Mouse (Mus musculus) heart, adult 18-20 months (tissue): ENCODE results near the gene Aoc2. TPM values are rescaled to one million over a fixed set of nuclear protein-coding genes. Genes with fewer than 3 reads are reported as not detected.
"Not testable (repeated sequence)": the region's sequence is repeated elsewhere in the genome, so short reads cannot be mapped to it uniquely, and the experiment has no call there.

Experiments
- DNase-seq, 2 experiments: peaks; one replicate each; pipeline ENCODE4 v3.0.0; 2021 to 2022; ENCODE audit warnings: mixed read lengths in 1 of 2
- microRNA-seq, 2 experiments: library from miRNA; unstranded; fragments of <30 nt; microRNA quantifications; one replicate each; pipeline ENCODE4 v1.2.0; 2022
- total RNA-seq, 2 experiments: library from RNA; stranded (reverse); gene quantifications; 2 replicates each; pipeline ENCODE4 v1.2.3; 2021

The Aoc2 gene
- total RNA-seq, 2 experiments from 2014 or later = 1.2 to 2.2 TPM

- DNase-seq = no peak
These were observed 31.1 kb downstream of the Aoc2 start for GRCm38 (mm10) chr11:101355916-101356315.

GRCm38 (mm10) chr11:101357505-101358182, 32.8 kb downstream of the Aoc2 start:
- DNase-seq = no peak

- DNase-seq = peak; percentile 28 to 35
These were observed 34.9 kb downstream of the Aoc2 start for GRCm38 (mm10) chr11:101359776-101360175.

GRCm38 (mm10) chr11:101360651-101361113, 35.8 kb downstream of the Aoc2 start:
- peak; percentile 40 to 65 for DNase-seq

- no peak for DNase-seq
These were observed 39.7 kb downstream of the Aoc2 start for GRCm38 (mm10) chr11:101364531-101364931.

- no peak for DNase-seq
These were observed 42.6 kb downstream of the Aoc2 start, which contains the start of gene G6pc for GRCm38 (mm10) chr11:101367326-101367935. Gene G6pc (plus strand): TSS chr11:101367561.

GRCm38 (mm10) chr11:101370141-101370540, 45.3 kb downstream of the Aoc2 start:
- DNase-seq = no peak

- no peak for DNase-seq
These were observed 49.6 kb downstream of the Aoc2 start for GRCm38 (mm10) chr11:101374421-101374938.

- DNase-seq = not testable (repeated sequence)
These were observed 53.3 kb downstream of the Aoc2 start for GRCm38 (mm10) chr11:101378196-101378595.

GRCm38 (mm10) chr11:101378926-101379325, 54.1 kb downstream of the Aoc2 start:
- no peak for DNase-seq

Small RNAs within 50 kb of the gene (microRNA-seq; reads per million reads assigned to microRNA genes)
- gene Gm25593 = 0 reads per million in 2 experiments

Other genes with a start within 250 kb of the Aoc2 start
- under 1 TPM; 0.41 to 0.77 TPM for gene Hsd17b1, start 246.7 kb upstream of the Aoc2 start, total RNA-seq
- 10 to 100 TPM; 17.4 to 18.8 TPM for gene Coasy, start 242.5 kb upstream of the Aoc2 start, total RNA-seq
- gene Mlx, start 237.8 kb upstream of the Aoc2 start, total RNA-seq = 10 to 100 TPM; 17.2 to 17.9 TPM
- gene Psmc3ip, start 229.6 kb upstream of the Aoc2 start, total RNA-seq = 1 to 10 TPM; 2.4 to 2.6 TPM
- gene Retreg3, start 205.2 kb upstream of the Aoc2 start, total RNA-seq = 10 to 100 TPM; 29.7 to 31.6 TPM
- 10 to 100 TPM; 23.9 to 25.6 TPM for gene Tubg1, start 205.1 kb upstream of the Aoc2 start, total RNA-seq
- gene Tubg2, start 169.2 kb upstream of the Aoc2 start, total RNA-seq = 1 to 10 TPM; 2.3 to 3.7 TPM
- 1 to 10 TPM; 1.1 to 1.9 TPM for gene Cntnap1, start 154.5 kb upstream of the Aoc2 start, total RNA-seq
- 10 to 100 TPM; 12.6 to 12.8 TPM for gene Plekhh3, start 153.7 kb upstream of the Aoc2 start, total RNA-seq
- gene Ccr10, start 149.6 kb upstream of the Aoc2 start, total RNA-seq = not detected
- 10 to 100 TPM; 29.8 to 36.4 TPM for gene Ezh1, start 98.6 kb upstream of the Aoc2 start, total RNA-seq
- 100 to 1,000 TPM in 1 of 2 experiments, 10 to 100 TPM in 1; 74.7 to 100 TPM for gene Ramp2, start 79.0 kb upstream of the Aoc2 start, total RNA-seq
- 100 to 1,000 TPM in 1 of 2 experiments, 10 to 100 TPM in 1; 87.3 to 107 TPM for gene Vps25, start 71.4 kb upstream of the Aoc2 start, total RNA-seq
- gene Wnk4, start 64.5 kb upstream of the Aoc2 start, total RNA-seq = 10 to 100 TPM in 1 of 2 experiments, 1 to 10 TPM in 1; 9.4 to 12.9 TPM
- under 1 TPM; 0.15 to 0.23 TPM for gene Cntd1, start 46.1 kb upstream of the Aoc2 start, total RNA-seq
- 100 to 1,000 TPM in 1 of 2 experiments, 10 to 100 TPM in 1; 98.3 to 108 TPM for gene Coa3, start 45.9 kb upstream of the Aoc2 start, total RNA-seq
- gene Becn1, start 22.8 kb upstream of the Aoc2 start, total RNA-seq = 10 to 100 TPM; 85.4 to 96.5 TPM
- gene Psme3, start 8.8 kb upstream of the Aoc2 start, total RNA-seq = 10 to 100 TPM; 65.0 to 86.3 TPM
- gene Aoc3, start 5.5 kb downstream of the Aoc2 start, total RNA-seq = 10 to 100 TPM; 10.5 to 16.6 TPM
- not detected for gene G6pc, start 42.5 kb downstream of the Aoc2 start, total RNA-seq
- 10 to 100 TPM; 18.5 to 22.9 TPM for gene Aarsd1, start 92.6 kb downstream of the Aoc2 start, total RNA-seq
- 10 to 100 TPM in 1 of 2 experiments, 1 to 10 TPM in 1; 6.0 to 10.3 TPM for gene Gm27029, start 99.7 kb downstream of the Aoc2 start, total RNA-seq
- gene Rundc1, start 100.0 kb downstream of the Aoc2 start, total RNA-seq = 10 to 100 TPM; 11.0 to 11.2 TPM
- gene Ptges3l, start 100.3 kb downstream of the Aoc2 start, total RNA-seq = 10 to 100 TPM; 52.7 to 61.5 TPM
- gene Rpl27, start 117.2 kb downstream of the Aoc2 start, total RNA-seq = 10 to 100 TPM; 45.0 to 48.0 TPM
- 10 to 100 TPM; 14.0 to 16.2 TPM for gene Ifi35, start 123.3 kb downstream of the Aoc2 start, total RNA-seq
- gene Rnd2, start 139.9 kb downstream of the Aoc2 start, total RNA-seq = 1 to 10 TPM; 5.1 to 6.2 TPM
- gene Vat1, start 141.2 kb downstream of the Aoc2 start, total RNA-seq = 10 to 100 TPM; 23.7 to 24.6 TPM
- under 1 TPM; 0.27 to 0.31 TPM for gene Brca1, start 226.9 kb downstream of the Aoc2 start, total RNA-seq
- 100 to 1,000 TPM in 1 of 2 experiments, 10 to 100 TPM in 1; 94.7 to 131 TPM for gene Nbr1, start 227.1 kb downstream of the Aoc2 start, total RNA-seq